Mouse (Mus musculus): ENCODE data around the gene Nrg4. TPM values are rescaled to one million over a fixed set of nuclear protein-coding genes. Genes with fewer than 3 reads are reported as not detected.

Gene Nrg4
- polyA plus RNA-seq, 1 experiment from 2014 or later: 2.0 TPM

- no peaks in the 10 kb centered on the region for H3K4me1 ChIP-seq (ENCODE audit: control insufficient read depth, insufficient read depth, low read length)
- H3K4me3 ChIP-seq (ENCODE audit: low read depth, low read length): no peak overlapping the region
- ATAC-seq (ENCODE audit: insufficient number of reproducible peaks, insufficient read depth, low FRiP score, low read depth): no peak
- H3K27ac ChIP-seq (ENCODE audit: low read length): no peak overlapping the region
- no peaks in the 10 kb centered on the region; the same call in 1 of the 2 replicates for H3K36me3 ChIP-seq (ENCODE audit: control insufficient read depth, insufficient read depth, low read length)
- H3K4me2 ChIP-seq (replicated peaks; ENCODE audit: low read depth, low read length): no peak overlapping the region
- WGBS: 86% methylated on average over 7 of the region's 7 CpGs
- H3K27me3 ChIP-seq (ENCODE audit: control insufficient read depth, insufficient read depth, low read length): no peaks in the 10 kb centered on the region
- H3K9ac ChIP-seq (replicated peaks; ENCODE audit: low read depth, low read length): no peak overlapping the region
- H3K9me3 ChIP-seq (ENCODE audit: control insufficient read depth, low read depth, low read length): no peaks in the 10 kb centered on the region
These were observed 155.8 kb downstream of the Nrg4 start for GRCm38 (mm10) chr9:55170655-55171412.

Other genes with a start within 250 kb of the Nrg4 start
- 24.8 and 35.2 TPM in 2 replicates for gene Ube2q2, start 178.0 kb downstream of the Nrg4 start, polyA plus RNA-seq (2014; fragmentation: Nextera tagmentation; extraction: Ambion mirVana)
- gene Fbxo22, start 117.9 kb downstream of the Nrg4 start, polyA plus RNA-seq (2014; fragmentation: Nextera tagmentation; extraction: Ambion mirVana): 60.0 and 63.5 TPM in 2 replicates
- gene Tmem266, start 69 bp upstream of the Nrg4 start, polyA plus RNA-seq (2014; fragmentation: Nextera tagmentation; extraction: Ambion mirVana): 0.62 and 0.94 TPM in 2 replicates
- 224 and 233 TPM in 2 replicates for gene Etfa, start 185.4 kb upstream of the Nrg4 start, polyA plus RNA-seq (2014; fragmentation: Nextera tagmentation; extraction: Ambion mirVana)
- gene Isl2, start 211.8 kb upstream of the Nrg4 start, polyA plus RNA-seq (2014; fragmentation: Nextera tagmentation; extraction: Ambion mirVana): 7.7 and 9.3 TPM in 2 replicates

Measured in stomach, embryonic 14.5 days (tissue).